In the genomic region with DNA sequence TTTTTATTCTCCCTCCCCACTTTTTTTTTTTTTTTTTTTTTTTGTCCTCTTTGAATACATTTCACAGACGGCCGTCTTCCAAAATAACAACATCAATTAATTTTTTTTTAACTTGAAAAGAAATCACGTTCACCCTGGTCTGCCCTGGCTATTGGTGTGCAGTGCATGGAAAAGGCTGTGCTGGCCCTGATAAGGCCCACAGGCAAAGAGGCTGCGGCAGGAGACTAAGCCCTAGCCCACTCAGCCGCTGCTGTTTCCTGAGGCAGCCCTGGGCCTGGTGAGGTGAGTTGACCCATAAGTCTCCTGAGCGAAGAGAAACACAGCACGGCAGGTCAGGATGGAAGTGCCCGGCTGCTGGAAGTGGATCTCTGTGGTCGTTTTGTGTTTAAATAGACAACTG, we compare ENCODE assay signal across 22 mouse cellular contexts.
A peak's percentile ranks its signal among the peaks of the same experiment; 100 is the strongest.
DNase-seq lines count a peak whose midpoint lies in the region; ATAC-seq and TF ChIP-seq lines count a peak whose summit lies in the region.
"Had no signal": no experiment of that assay in that cellular context is flagged by ENCODE, and none has a peak within 500 bp of the region (broad histone marks: within the 10 kb centered on the region; RNA-seq: fewer than 3 reads in every experiment).

No protein-coding gene starts in this region.

- H3K4me2 ChIP-seq in forebrain, embryonic 11.5 days (ENCODE audit: low read depth, low read length, severe bottlenecking), result no peak overlapping the region
- no peak overlapping the region for H3K4me2 ChIP-seq in forebrain, postnatal 0 days (ENCODE audit: low read depth)
- H3K4me2 ChIP-seq in midbrain, embryonic 13.5 days (replicated peaks), result no peak overlapping the region
- H3K4me2 ChIP-seq in forebrain, embryonic 15.5 days (replicated peaks), result no peak overlapping the region
- H3K4me2 ChIP-seq: embryonic facial prominence, embryonic 12.5 days; heart, embryonic 11.5 days had no signal

- no peak for TF ChIP-seq CTCF in forebrain, postnatal 0 days (IDR thresholded peaks at IDR 0.05; ENCODE audit: low read depth)

- H3K27ac ChIP-seq in forebrain, embryonic 11.5 days (ENCODE audit: low read depth, low read length), result no peak overlapping the region
- H3K27ac ChIP-seq in forebrain, postnatal 0 days (ENCODE audit: low read depth, low read length), result no peak overlapping the region
- H3K27ac ChIP-seq in midbrain, embryonic 13.5 days, result peak overlapping the region; percentile 56
- no peak overlapping the region for H3K27ac ChIP-seq in midbrain, embryonic 10.5 days (replicated peaks)
- H3K27ac ChIP-seq in embryonic facial prominence, embryonic 10.5 days (replicated peaks), result peak overlapping the region; percentile 24; the same call in 1 of the 2 replicates
- H3K27ac ChIP-seq in forebrain, embryonic 15.5 days (replicated peaks), result peak overlapping the region; percentile 35; the same call in 1 of the 2 replicates
- H3K27ac ChIP-seq: embryonic facial prominence, embryonic 12.5 days; hindbrain, embryonic 10.5 days had no signal

- DNase-seq in forebrain, embryonic 11.5 days (ENCODE audit: low spot score), result no peak
- no peak for DNase-seq in forebrain, postnatal 0 days
- DNase-seq in midbrain, embryonic 10.5 days (ENCODE audit: low spot score), result no peak
- no peak for DNase-seq in embryonic facial prominence, embryonic 10.5 days (ENCODE audit: low spot score)
- no peak for DNase-seq in kidney, adult 11 months
- DNase-seq in retina, postnatal 1 day, result no peak
- DNase-seq: adrenal gland, postnatal 14 days; cerebellum, adult 18-20 months; cerebellum, postnatal 10 days; embryo, embryonic 11 days; gastrocnemius, postnatal 10 days; heart, adult 18-20 months had no signal

- no peak overlapping the region for H3K4me3 ChIP-seq in forebrain, embryonic 11.5 days (ENCODE audit: low read depth, low read length)
- H3K4me3 ChIP-seq in forebrain, postnatal 0 days (ENCODE audit: low read depth, low read length), result no peak overlapping the region
- H3K4me3 ChIP-seq in midbrain, embryonic 13.5 days (replicated peaks), result no peak overlapping the region
- no peak overlapping the region for H3K4me3 ChIP-seq in midbrain, embryonic 10.5 days
- H3K4me3 ChIP-seq in embryonic facial prominence, embryonic 10.5 days, result no peak overlapping the region
- no peak overlapping the region for H3K4me3 ChIP-seq in forebrain, embryonic 15.5 days
- H3K4me3 ChIP-seq: embryonic facial prominence, embryonic 12.5 days; hindbrain, embryonic 10.5 days had no signal

- WGBS in forebrain, embryonic 11.5 days, result 40% methylated on average over 9 of the region's 9 CpGs
- 39% methylated on average over 9 of the region's 9 CpGs for WGBS in forebrain, postnatal 0 days
- WGBS in midbrain, embryonic 13.5 days, result 60% methylated on average over 9 of the region's 9 CpGs
- WGBS in midbrain, embryonic 10.5 days, result 83% methylated on average over 9 of the region's 9 CpGs
- WGBS in embryonic facial prominence, embryonic 10.5 days, result 72% methylated on average over 9 of the region's 9 CpGs
- 27% methylated on average over 9 of the region's 9 CpGs for WGBS in forebrain, embryonic 15.5 days

- H3K36me3 ChIP-seq in forebrain, embryonic 11.5 days (ENCODE audit: control insufficient read depth, insufficient read depth, low read length), result no peaks in the 10 kb centered on the region
- H3K36me3 ChIP-seq in forebrain, postnatal 0 days (ENCODE audit: insufficient read depth), result peaks cover 4% of the 10 kb centered on the region; the same call in 1 of the 2 replicates
- peaks cover 7% of the 10 kb centered on the region; the same call in 1 of the 2 replicates for H3K36me3 ChIP-seq in midbrain, embryonic 13.5 days
- H3K36me3 ChIP-seq in midbrain, embryonic 10.5 days, result no peaks in the 10 kb centered on the region
- no peaks in the 10 kb centered on the region for H3K36me3 ChIP-seq in embryonic facial prominence, embryonic 10.5 days (replicated peaks)
- peaks cover 14% of the 10 kb centered on the region for H3K36me3 ChIP-seq in forebrain, embryonic 15.5 days
- H3K36me3 ChIP-seq: embryonic facial prominence, embryonic 12.5 days; hindbrain, embryonic 10.5 days had no signal

- no peaks in the 10 kb centered on the region for H3K9me3 ChIP-seq in forebrain, embryonic 11.5 days (ENCODE audit: control insufficient read depth, low read length)
- no peaks in the 10 kb centered on the region for H3K9me3 ChIP-seq in forebrain, postnatal 0 days (ENCODE audit: low read length)
- H3K9me3 ChIP-seq in midbrain, embryonic 13.5 days, result no peaks in the 10 kb centered on the region
- no peaks in the 10 kb centered on the region for H3K9me3 ChIP-seq in midbrain, embryonic 10.5 days (replicated peaks)
- no peaks in the 10 kb centered on the region for H3K9me3 ChIP-seq in embryonic facial prominence, embryonic 10.5 days
- H3K9me3 ChIP-seq in forebrain, embryonic 15.5 days, result no peaks in the 10 kb centered on the region
- H3K9me3 ChIP-seq: embryonic facial prominence, embryonic 12.5 days; hindbrain, embryonic 10.5 days had no signal

- H3K4me1 ChIP-seq in forebrain, embryonic 11.5 days (replicated peaks; ENCODE audit: control insufficient read depth, insufficient read depth, low read length), result no peaks in the 10 kb centered on the region; the same call in 1 of the 2 replicates
- no peaks in the 10 kb centered on the region for H3K4me1 ChIP-seq in forebrain, postnatal 0 days (ENCODE audit: insufficient read depth)
- H3K4me1 ChIP-seq in midbrain, embryonic 13.5 days (replicated peaks), result peaks cover 4% of the 10 kb centered on the region
- no peaks in the 10 kb centered on the region; the same call in 1 of the 2 replicates for H3K4me1 ChIP-seq in midbrain, embryonic 10.5 days
- H3K4me1 ChIP-seq in embryonic facial prominence, embryonic 10.5 days, result peaks cover 3% of the 10 kb centered on the region; the same call in 1 of the 2 replicates
- H3K4me1 ChIP-seq in forebrain, embryonic 15.5 days, result 0 out of 2 replicates have a peak, but pooled peaks cover 5% of the 10 kb centered on the region
- H3K4me1 ChIP-seq: embryonic facial prominence, embryonic 12.5 days; hindbrain, embryonic 10.5 days had no signal

- peak; percentile 53; the same call in 1 of the 2 replicates for ATAC-seq in forebrain, embryonic 11.5 days (replicated peaks; ENCODE audit: low FRiP score)
- ATAC-seq in forebrain, postnatal 0 days, result no peak
- ATAC-seq in midbrain, embryonic 13.5 days, result peak; percentile 72; the same call in 1 of the 2 replicates
- 0 out of 2 replicates have a peak, but pooled peaks have one; percentile 41 for ATAC-seq in forebrain, embryonic 15.5 days (replicated peaks)
- ATAC-seq: activated CD4-positive, CD25-positive, alpha-beta regulatory T cell, adult 4 months; hindbrain, embryonic 16.5 days; inflammation-experienced regulatory T-cells, adult 6 months; intestine, postnatal 0 days; Patski had no signal

- H3K9ac ChIP-seq in forebrain, embryonic 11.5 days (ENCODE audit: low read length), result no peak overlapping the region
- H3K9ac ChIP-seq in forebrain, postnatal 0 days, result no peak overlapping the region
- H3K9ac ChIP-seq in midbrain, embryonic 13.5 days (replicated peaks), result no peak overlapping the region
- no peak overlapping the region for H3K9ac ChIP-seq in forebrain, embryonic 15.5 days (replicated peaks)
- H3K9ac ChIP-seq: embryonic facial prominence, embryonic 12.5 days had no signal

- H3K27me3 ChIP-seq in forebrain, embryonic 11.5 days (ENCODE audit: control insufficient read depth, insufficient read depth, low read length), result no peaks in the 10 kb centered on the region
- no peaks in the 10 kb centered on the region for H3K27me3 ChIP-seq in forebrain, postnatal 0 days (ENCODE audit: insufficient read depth, low read length)
- H3K27me3 ChIP-seq in midbrain, embryonic 13.5 days, result no peaks in the 10 kb centered on the region
- H3K27me3 ChIP-seq in midbrain, embryonic 10.5 days (ENCODE audit: low read depth, poor library complexity, severe bottlenecking), result no peaks in the 10 kb centered on the region
- no peaks in the 10 kb centered on the region for H3K27me3 ChIP-seq in embryonic facial prominence, embryonic 10.5 days (replicated peaks; ENCODE audit: low read depth, poor library complexity, severe bottlenecking)
- no peaks in the 10 kb centered on the region for H3K27me3 ChIP-seq in forebrain, embryonic 15.5 days
- H3K27me3 ChIP-seq: embryonic facial prominence, embryonic 12.5 days; Patski had no signal

Comparison
In these comparisons a context has a peak if more than half of its experiments do, and no peak if none do; other contexts are left out.
1. H3K27ac ChIP-seq: peak in midbrain, embryonic 13.5 days (single experiment), embryonic facial prominence, embryonic 10.5 days (single experiment) and forebrain, embryonic 15.5 days (single experiment); none in forebrain, embryonic 11.5 days (single experiment), forebrain, postnatal 0 days (single experiment) and midbrain, embryonic 10.5 days (single experiment).